Mouse (Mus musculus): Measurements from ENCODE around the gene C130050O18Rik.

- TF ChIP-seq EP300 (IDR thresholded peaks at IDR 0.05; ENCODE audit: low read depth) (no peak), CTCF (IDR thresholded peaks at IDR 0.05; ENCODE audit: low read depth) (no peak)
Measured at GRCm38 (mm10) chr5:139418633-139419032, 13.6 kb downstream of the C130050O18Rik start.

Data from heart, postnatal 0 days (tissue).